Mouse (Mus musculus) neural tube, embryonic 10.5 days (tissue): ENCODE data around the gene Crp.

Source experiments
- DNase-seq: peaks from one replicate; pipeline ENCODE4 v3.0.0-alpha.2; 2017; ENCODE audit warnings: low spot score; ENCODE audit errors: extremely low spot score

Crp gene

DNA sequence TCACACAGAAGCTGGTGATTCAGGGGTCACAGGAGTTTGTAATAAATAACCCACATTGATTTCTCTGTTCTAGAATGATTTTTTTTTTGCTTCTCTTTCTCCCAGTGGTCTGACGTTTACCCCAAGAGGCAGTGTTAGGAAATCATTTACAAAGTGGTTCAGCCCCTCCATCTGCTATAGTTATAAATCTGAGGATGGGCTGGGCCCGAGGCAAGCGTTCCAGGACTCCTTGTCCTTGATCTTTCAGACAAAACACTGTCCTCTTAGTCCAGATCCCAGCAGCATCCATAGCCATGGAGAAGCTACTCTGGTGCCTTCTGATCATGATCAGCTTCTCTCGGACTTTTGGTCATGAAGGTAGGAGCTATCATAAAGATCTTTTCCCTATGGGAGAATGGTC is at the start of gene Crp:
Gene Crp (plus strand): TSS at position 212 of the 400 bp plus-strand sequence.
- DNase-seq = no peak

DNA sequence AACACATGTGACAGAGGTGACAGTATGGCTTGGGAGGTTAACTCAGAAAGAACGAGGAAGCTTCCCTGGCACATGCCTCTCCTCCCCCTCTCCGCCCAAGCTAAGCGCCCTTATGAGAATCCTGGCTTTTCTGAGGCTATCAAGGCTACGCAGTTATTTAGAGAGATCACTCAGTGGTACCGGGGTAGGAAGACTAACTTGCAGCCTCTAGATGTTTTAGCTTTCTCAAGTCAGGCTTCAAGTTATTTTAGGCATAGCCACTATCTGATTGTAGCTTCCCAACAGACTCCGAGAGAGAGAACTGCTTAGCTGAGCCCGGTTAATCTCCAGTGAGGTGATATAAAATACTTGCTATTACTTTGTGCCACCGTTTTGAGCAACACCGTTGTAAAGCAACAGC is 48.5 kb upstream of the Crp start:
- no peak for DNase-seq

DNA sequence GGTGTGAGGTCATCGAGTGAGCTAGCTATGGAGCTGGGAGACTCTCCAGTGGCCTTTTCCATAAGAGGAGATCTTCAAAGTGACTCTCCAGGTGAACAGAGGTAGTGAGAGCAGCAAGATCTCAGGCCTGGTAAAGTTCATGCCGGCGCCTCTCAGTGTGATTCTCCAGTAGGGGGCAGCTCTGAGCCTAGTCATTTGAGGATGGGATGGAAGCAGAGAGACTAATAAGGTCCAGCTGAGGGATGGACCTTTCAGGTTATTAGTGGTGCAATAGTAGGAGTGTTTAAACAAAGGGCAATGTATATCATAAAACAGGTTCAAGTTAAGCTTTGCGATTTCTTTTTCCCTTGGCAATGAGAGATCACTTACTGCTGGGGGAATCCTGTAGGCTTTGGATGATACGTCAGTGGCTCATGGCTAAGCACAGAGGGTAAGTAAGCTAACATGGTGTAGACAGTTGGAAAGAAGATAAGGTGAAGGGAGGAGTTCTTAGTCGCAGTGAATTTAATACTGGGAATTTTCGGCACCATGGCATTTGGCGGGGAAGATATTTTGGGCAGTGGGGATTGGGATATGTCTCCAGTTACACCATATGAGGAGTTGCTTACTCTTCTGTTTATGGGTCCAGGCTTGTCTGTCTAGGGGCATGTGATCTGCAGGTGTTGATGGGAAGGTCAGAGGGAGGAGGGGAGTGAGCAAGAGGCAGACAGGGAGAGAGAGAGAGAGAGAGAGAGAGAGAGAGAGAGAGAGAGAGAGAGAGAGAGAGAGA is 47.2 kb upstream of the Crp start:
- no peak for DNase-seq

DNA sequence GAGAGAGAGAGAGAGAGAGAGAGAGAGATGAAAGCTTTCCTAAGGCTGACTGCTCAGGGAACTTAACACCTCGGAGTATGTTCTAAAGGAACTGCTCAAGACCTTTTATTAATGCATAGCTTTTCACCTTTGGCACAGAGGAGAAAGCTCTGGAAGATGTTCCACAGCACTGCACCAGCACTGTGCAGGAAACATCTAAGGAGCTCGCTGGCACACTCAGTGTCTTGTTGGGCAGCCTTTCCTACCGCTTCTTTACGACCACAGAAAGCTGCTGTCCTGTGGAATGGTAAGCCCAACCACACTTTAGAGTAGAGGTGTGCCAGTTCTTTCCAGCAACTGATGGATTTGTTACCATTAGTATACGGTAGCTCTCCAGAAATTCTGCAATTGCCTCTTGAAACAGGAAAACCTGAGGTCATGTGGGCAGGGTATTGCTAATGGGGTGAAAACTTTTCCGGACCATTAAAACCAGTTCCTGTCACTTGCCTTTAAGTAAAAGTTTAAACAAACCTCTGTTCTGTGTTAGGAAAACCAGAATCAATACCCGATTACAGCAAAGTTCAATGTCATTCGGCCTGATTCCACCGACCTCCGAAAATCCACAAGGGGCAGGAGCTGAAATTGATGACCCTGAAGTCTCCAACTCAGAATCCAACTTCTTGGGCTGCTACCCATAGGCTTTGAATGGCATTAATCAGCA is 46.4 kb upstream of the Crp start:
- no peak for DNase-seq

DNA sequence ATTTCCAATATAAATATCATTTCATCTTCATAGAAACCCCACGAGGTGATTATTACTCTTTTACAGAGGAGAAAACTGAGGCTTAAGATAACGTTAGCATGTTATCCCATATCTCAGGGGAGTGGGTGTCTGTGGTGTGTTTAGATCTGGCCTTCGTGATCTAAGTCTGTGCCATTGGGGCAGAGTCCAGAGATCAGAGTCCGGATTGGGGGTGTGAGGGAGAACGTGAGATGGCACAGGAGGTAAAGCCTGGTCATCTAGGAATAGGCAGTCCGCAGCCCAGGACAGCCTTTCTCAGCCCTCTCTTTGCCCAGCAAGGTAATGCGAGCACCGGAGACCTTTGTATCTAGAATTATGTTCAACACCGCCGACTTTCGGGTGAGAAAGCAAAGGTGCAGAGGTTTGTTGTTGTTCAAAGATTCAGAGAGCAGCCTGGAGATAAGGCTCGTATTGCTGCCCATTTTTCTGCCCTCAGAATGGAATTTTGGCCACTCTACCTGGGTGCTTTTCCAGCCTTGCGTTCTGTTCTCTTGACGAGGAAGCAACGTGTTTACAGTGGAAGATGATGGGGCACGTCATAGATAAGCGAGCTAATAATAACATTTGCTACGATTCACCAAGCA is 45.7 kb upstream of the Crp start:
- DNase-seq = no peak

DNA sequence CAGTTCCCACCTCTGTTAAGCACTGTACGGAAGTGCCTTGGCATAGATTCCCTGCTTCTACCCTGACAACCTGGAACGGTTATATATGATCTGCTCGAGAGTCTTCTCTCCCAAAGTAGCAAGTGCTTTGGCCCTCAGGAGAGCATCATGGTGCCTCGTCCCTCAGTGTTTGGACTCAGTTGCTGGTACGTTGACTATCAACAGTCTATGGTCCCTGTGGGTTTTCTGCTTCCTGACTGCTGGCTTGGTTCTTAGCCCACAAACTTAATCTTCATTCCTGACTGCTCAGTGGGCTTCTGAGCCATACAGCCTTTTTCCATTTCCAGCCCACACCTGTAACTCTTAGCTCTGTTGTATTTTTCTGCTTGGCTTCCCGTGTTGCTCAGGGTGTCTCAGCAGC is 44.0 kb upstream of the Crp start:
- DNase-seq = no peak

DNA sequence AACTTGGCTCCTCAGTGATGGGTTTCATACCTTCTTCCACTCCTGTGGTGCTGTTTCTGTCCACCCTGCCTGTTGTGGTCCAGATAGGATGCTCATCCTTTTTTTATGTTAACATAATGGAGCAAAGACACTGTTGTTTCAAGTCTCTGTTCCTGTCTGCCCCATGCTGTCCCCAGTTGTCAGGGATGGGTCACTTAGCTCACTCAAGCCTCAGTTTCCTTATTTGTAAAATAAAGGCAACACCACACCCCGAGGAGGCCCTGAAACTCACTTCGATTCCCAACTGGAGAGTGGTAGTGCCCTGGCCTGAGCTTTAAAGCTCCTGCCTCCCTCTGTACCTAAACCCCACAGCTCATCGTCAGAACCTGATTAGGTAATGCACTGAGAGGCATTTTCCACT is 40.6 kb upstream of the Crp start:
- no peak for DNase-seq

DNA sequence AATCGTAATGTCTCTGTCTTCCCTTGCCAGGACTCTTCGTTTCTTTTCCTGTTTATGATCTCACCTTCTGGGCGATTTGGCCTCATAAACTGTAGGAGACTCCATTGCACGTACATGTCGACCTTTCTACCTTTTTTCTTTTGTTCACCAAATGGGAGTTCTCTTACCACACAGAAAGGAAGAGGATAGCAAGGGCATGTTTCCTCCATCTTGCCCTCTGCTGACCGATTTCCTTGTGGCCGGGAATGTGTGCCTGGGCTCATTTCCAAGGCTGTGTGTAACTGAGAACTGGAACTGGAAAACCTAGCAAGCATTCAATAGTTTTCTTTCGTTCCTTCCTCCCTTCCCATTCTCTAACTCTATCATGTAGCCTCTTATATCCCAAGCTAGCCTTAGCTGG is 38.2 kb upstream of the Crp start:
- DNase-seq = no peak

DNA sequence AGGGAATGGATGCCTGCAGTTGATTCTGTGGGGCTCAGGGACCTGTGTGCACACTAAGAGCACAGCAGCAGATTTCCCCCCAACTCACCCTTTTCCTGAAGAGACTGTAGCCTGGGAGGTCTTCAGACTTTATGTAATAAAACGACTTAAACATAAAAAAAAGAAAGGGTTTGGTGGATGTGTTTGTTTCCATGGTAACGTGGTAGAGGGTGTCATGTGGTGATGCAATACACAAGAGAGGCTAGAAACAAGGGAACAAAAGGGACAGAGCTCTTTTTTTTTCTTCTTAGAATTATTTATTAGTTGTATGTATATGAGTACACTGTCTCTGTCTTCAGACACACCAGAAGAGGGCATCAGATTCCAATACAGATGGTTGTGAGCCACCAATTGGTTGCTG is 32.4 kb upstream of the Crp start:
- DNase-seq = no peak

DNA sequence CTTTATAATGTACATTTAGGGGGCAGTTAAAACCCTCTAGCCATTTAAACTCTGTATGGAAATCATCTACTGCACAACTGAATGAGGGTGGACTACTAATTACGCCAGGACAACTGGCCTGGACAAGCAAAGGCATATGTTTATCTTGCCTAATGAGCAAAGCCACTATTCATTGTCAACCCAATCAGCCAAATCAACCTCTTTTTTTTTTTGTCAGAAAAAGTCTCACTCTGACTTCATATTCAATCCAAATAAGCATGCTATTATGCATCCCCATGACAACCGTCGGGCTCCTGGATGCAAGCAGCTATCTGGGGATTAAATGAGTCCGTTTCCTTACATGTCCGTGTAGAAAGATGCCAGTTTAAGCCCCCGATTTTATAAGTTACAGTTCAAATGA is 30.3 kb upstream of the Crp start:
- no peak for DNase-seq

DNA sequence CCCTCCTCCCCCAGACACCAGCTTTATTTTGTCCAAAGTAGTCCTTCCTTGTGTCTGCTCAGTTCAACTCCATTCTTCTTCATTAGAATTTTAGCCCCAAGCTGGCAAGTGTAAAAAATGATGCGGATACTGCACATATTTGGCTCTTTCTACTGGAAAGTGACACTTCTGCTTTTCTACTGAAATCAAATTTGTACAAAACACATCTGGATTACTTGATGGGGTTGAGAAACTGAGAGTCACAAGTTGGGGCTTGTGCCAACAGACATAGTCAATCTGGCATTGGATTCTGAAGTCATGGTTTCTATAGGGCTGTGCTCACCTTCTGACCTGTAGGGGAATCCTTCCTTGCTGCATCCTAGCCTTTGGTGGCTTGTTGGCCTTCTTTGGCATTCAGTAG is 27.1 kb upstream of the Crp start:
- no peak for DNase-seq

DNA sequence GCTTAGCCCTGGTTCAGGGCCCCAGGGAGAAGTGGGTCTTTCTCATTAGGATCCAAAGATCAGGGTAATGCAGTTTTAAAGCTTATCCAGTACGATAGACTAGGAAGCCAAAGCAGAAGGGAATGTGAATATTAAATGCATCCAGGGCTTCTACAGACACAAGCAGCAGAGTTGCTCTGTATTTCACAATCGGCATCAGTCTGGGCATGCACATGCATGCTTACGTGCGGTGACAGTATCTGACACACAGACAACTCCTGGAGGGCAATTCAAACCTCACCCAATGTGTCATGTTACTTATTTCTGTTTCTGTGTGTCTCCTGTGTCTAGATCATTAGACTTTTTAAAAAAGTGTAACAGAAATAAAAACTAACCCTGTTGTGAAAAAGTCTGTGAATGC is 17.1 kb upstream of the Crp start:
- no peak for DNase-seq

DNA sequence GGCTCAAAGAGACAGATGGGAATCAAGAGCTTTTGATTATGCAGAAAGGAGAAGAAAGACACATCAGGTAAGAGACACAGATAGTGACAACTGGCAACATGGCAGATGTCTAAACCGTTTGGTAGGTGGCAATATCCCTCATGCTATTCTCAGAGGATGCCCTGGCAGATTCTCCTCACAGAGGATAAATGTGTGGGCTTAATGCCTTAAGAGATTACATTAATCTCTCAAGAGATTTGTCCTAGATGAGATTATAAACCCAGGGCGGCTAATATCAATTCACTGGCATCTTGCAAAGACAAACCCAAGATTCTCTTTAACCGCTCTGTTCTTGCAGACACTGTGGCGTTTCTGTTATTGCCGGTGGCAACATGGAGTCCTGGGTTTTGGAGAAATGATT is 14.3 kb upstream of the Crp start:
- no peak for DNase-seq

DNA sequence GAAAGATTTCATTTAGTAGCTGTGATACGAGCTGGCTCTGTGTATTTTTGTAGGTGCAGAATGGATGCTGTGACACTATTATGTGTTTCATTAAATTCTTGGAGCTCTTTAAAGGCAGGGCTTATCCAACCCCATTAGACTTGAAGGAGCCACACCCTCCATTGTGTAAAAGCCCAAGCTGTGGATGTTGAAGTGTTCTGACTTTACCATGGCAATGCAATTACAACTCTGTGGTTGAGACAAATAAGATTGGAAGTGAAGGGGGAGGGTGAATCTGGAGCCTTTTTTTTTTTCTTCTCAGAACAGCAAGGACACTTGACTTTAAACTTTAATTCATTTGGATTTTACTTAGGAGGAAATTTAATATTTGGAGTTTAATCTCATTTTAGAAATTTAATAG is 13.9 kb upstream of the Crp start:
- DNase-seq = no peak

DNA sequence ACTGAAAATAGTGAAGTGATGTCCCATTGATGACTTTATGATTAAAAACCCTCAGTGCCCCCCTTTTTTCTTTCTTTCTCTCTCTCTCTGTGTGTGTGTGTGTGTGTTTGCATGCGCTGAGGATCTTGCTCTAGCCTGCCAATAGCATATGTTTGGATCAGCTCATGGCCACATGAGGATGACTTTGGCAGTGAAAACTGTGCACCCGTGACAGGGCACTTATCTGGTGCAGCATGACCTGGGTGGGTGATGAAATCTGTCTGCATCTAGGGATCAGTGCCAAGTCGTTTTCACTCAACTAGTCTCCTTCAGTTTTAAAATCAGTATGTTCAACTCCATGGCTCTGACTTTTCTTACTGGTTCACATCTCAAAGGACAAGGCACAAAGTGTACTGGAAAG is 12.7 kb upstream of the Crp start:
- DNase-seq = no peak

DNA sequence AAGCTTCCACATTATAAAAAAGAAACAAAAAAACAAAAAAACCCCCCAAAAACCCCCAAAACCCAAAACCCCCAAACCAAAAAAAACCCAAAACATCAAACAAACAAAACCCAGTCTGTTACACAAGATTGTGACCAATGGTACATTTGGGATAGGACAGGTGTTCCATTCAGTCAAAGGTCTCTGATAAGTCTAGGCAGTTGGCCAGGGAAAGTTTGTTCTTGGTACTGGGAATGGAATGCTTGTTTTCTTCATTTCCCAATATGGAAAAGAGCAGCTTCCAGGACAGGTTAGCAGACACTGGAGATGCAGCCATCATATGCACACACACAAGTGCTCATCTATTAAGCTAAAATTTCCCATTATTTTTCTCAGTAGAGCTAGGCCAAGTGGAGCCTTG is 433 bp upstream of the Crp start:
- DNase-seq = no peak

DNA sequence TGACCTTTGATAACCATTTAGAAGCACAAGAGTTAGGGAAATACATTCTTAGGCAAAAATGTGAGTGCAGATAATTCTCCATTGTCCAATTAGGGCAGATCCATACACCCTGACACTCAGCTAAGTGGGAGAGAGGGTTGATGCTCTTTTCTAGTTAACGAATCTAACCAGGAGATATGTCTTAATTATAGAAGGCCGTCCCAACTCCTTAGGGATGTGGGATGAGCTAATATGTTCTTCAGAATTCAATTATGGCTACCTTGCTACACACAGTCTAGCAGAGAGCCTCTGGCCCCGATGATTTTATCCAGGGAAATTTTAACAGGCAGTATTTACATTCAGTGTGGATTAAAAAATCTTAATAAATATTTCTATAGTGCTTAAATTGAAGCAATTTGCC is 3.0 kb downstream of the Crp start:
- DNase-seq = no peak

DNA sequence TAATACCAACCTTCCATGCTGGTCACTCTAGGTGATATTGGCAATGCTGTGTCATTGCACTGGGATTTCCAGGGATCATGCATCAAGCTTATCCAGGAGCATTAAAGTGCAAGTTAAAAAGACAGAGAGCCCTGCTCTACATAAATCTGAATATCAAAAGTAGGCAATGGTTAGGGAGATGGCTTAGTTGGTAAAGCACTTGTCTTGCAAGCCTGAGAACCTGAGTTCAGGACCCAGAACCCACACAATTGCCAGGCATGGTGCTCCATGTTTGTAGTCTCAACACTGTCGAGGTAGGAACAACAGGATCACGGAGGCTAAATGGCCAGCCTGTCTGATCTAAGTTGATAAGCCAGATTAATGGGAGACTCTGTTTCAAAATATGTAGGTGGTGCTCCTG is 3.5 kb downstream of the Crp start:
- DNase-seq = no peak

DNA sequence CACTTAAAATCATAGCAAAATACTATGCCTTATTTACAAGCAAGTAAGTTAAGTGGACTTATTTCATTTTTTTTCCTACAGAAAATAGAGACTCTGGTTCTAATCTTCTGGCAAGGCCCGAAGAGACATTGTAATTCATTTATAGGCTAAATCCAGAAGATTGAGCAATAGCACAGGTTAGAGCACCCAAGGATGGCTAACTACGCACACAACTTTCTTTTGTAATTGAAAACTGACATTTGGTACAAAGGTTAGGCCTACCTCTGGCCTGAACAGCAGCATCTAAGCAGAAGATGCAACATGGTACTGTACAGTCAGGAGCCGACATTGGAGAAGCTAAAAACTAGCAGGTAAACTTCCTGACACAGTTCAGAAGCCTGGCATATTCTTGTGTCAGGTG is 4.0 kb downstream of the Crp start:
- DNase-seq = no peak

DNA sequence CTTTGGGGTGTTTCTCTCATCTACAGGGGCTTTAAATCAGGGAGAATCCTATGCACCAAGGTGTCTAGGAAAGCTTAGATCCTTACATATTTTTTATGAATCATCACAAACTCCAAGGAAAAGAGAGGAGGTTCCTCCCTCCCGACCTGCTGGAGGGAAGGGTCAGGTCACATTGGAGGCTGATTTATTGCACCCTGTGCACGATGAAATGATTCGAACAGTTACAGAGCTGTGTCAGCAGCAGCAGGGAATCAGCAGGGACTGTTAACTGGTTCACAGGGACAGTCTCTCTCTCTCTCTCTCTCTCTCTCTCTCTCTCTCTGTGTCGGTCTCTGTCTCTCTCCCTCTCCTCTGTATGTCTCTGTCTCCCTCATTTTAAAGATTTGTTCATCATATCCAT is 6.9 kb downstream of the Crp start:
- DNase-seq = no peak

DNA sequence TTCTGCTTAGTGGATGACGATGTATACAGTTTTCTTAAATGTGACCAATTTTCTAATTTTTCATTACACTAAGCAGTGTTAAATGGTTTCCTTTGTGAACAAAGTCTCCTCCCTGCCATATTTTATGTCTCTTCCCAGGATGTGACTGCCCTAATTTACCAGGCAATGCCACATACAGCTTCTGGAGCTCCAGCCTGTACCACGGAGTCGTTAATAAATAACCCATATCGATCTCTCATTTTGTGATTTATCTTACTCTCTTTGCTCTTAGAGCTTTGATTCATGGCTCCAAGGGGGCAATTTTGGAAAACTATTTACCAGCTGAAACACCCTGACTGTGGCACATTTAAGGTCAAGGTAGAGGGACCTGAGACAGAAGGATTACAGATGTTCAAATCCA is 8.4 kb downstream of the Crp start:
- no peak for DNase-seq

DNA sequence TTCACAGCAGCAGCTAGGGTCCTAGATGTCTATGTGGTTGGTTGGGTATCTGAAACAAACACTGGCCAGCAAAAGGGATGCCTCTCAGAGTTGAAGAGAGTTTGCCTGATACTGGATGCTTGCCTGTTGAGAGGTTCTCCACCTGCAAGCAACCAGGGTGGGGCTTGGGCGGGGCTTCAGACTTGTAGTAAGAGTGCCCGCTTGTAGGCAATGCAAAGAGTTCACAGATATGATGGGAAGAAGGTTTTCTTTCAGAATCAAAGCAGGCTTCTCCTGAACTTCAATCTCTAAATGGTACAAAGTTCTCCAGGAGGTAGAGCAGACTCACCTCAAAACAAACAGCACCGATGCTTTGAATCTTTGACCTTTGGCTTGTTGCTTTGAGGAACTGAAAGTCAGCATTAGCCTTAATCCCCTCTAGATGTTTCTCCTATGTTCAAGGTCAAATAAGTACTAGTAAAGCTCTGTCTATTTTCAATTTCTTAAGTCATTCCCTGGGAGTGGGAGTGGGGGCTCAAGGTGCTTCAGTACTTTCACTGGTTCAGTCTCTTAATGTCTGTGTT is 12.0 kb downstream of the Crp start:
- no peak for DNase-seq

DNA sequence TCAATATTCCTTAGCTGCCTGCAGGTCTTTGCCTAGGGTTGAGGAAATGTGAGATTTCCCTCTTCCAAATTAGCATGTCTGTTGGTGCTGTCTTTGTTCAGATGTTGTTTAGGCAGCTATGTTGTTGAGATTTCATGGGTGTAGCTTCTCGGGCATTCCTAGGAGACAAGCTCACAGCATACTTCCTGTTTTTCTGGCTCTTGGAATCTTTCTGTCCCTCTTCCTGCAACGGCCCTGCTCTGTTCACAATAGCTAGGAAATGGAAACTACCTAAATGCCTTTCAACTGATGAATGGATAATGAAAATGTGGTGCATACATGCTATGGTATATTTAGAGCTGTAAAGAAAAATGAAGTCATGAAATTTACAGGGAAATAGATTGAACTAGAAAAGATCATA is 13.5 kb downstream of the Crp start:
- DNase-seq = no peak
